ENCODE assay signal across 20 mouse cellular contexts in the genomic region with DNA sequence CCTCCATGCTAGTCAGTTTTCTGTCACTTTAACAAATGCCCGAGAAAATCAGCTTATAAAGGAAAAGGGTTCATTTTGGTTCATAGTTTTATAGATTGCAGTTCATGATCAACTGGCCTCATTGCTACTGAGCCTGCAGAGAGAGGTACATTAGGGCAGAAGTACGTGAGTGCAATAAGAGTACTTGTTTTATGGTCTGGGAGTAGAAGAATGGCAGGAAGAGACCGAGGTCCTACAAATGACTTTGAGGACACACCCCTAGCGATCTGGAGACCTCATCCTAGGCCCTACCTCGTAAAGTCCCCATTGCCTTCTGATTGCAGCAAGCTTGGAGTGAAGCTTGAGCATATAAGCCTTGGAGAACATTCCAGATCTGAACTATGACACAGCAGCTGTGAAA. TPM values are rescaled to one million over a fixed set of nuclear protein-coding genes. Genes with fewer than 3 reads are reported as not detected.
DNase-seq lines count a peak whose midpoint lies in the region; ATAC-seq and TF ChIP-seq lines count a peak whose summit lies in the region.
"Had no signal": no experiment of that assay in that cellular context is flagged by ENCODE, and none has a peak within 500 bp of the region (broad histone marks: within the 10 kb centered on the region; RNA-seq: fewer than 3 reads in every experiment).

No protein-coding gene starts in this region.

- H3K36me3 ChIP-seq in lung, postnatal 0 days (ENCODE audit: insufficient read depth, low read length), result no peaks in the 10 kb centered on the region
- no peaks in the 10 kb centered on the region for H3K36me3 ChIP-seq in testis, adult 2 months (ENCODE audit: control insufficient read depth, insufficient read depth, low read length)
- H3K36me3 ChIP-seq in intestine, embryonic 15.5 days, result no peaks in the 10 kb centered on the region
- H3K36me3 ChIP-seq in forebrain, postnatal 0 days (ENCODE audit: insufficient read depth), result no peaks in the 10 kb centered on the region
- H3K36me3 ChIP-seq in thymus, adult 2 months (ENCODE audit: control insufficient read depth, insufficient read depth, low read length), result no peaks in the 10 kb centered on the region
- H3K36me3 ChIP-seq: embryonic facial prominence, embryonic 12.5 days; forebrain, embryonic 15.5 days; heart, embryonic 10.5 days; hindbrain, embryonic 12.5 days had no signal

- no peak for TF ChIP-seq POLR2A in testis, adult 2 months (IDR thresholded peaks at IDR 0.05; ENCODE audit: control insufficient read depth, low read depth, low read length)
- no peak for TF ChIP-seq POLR2A in thymus, adult 2 months (IDR thresholded peaks at IDR 0.05; ENCODE audit: control insufficient read depth, extremely low read depth, insufficient read depth, low read length, poor library complexity)

- H3K4me3 ChIP-seq in lung, postnatal 0 days (ENCODE audit: low read depth, low read length), result no peak overlapping the region
- no peak overlapping the region for H3K4me3 ChIP-seq in testis, adult 2 months (ENCODE audit: control insufficient read depth, low read depth, low read length)
- no peak overlapping the region for H3K4me3 ChIP-seq in intestine, embryonic 15.5 days (replicated peaks)
- H3K4me3 ChIP-seq in forebrain, postnatal 0 days (ENCODE audit: low read depth, low read length), result no peak overlapping the region
- no peak overlapping the region for H3K4me3 ChIP-seq in thymus, adult 2 months (ENCODE audit: control insufficient read depth, insufficient read depth, low read length)
- H3K4me3 ChIP-seq: embryonic facial prominence, embryonic 12.5 days; forebrain, embryonic 15.5 days; heart, embryonic 10.5 days; hindbrain, embryonic 12.5 days had no signal

- H3K4me2 ChIP-seq in lung, postnatal 0 days (replicated peaks; ENCODE audit: low read depth, low read length), result no peak overlapping the region
- H3K4me2 ChIP-seq in intestine, embryonic 15.5 days (replicated peaks), result no peak overlapping the region
- no peak overlapping the region for H3K4me2 ChIP-seq in forebrain, postnatal 0 days (ENCODE audit: low read depth)
- H3K4me2 ChIP-seq: embryonic facial prominence, embryonic 12.5 days; forebrain, embryonic 15.5 days; hindbrain, embryonic 12.5 days had no signal

- 58% methylated on average over 5 of the region's 5 CpGs for WGBS in lung, postnatal 0 days
- WGBS in intestine, embryonic 15.5 days, result 40% methylated on average over 5 of the region's 5 CpGs
- 87% methylated on average over 5 of the region's 5 CpGs for WGBS in forebrain, postnatal 0 days
- WGBS in thymus, adult 2 months, result 54% methylated on average over 5 of the region's 5 CpGs

- H3K4me1 ChIP-seq in lung, postnatal 0 days (ENCODE audit: insufficient read depth, low read depth, low read length), result peaks cover 2% of the 10 kb centered on the region; the same call in 1 of the 2 replicates
- no peaks in the 10 kb centered on the region; the same call in 1 of the 2 replicates for H3K4me1 ChIP-seq in testis, adult 2 months (ENCODE audit: control insufficient read depth, insufficient read depth, low read length)
- peaks cover 8% of the 10 kb centered on the region for H3K4me1 ChIP-seq in intestine, embryonic 15.5 days (replicated peaks)
- no peaks in the 10 kb centered on the region for H3K4me1 ChIP-seq in forebrain, postnatal 0 days (ENCODE audit: insufficient read depth)
- H3K4me1 ChIP-seq in thymus, adult 2 months (replicated peaks; ENCODE audit: control insufficient read depth, insufficient read depth, low read length), result peaks cover 5% of the 10 kb centered on the region; the same call in 1 of the 2 replicates
- H3K4me1 ChIP-seq: hindbrain, embryonic 12.5 days had no signal

- no peak overlapping the region for H3K27ac ChIP-seq in lung, postnatal 0 days (ENCODE audit: low read length)
- H3K27ac ChIP-seq in testis, adult 2 months (ENCODE audit: control insufficient read depth, insufficient read depth, low read depth, low read length), result peak overlapping the region; percentile 14
- 0 out of 2 replicates have a peak overlapping the region, but pooled peaks have one; percentile 7 for H3K27ac ChIP-seq in intestine, embryonic 15.5 days
- H3K27ac ChIP-seq in forebrain, postnatal 0 days (ENCODE audit: low read depth, low read length), result no peak overlapping the region
- H3K27ac ChIP-seq in thymus, adult 2 months (ENCODE audit: control insufficient read depth, insufficient read depth, low read length), result no peak overlapping the region
- H3K27ac ChIP-seq: embryonic facial prominence, embryonic 12.5 days; forebrain, embryonic 15.5 days; heart, embryonic 10.5 days; hindbrain, embryonic 12.5 days had no signal

- TF ChIP-seq CTCF in lung, postnatal 0 days (IDR thresholded peaks at IDR 0.05), result no peak
- TF ChIP-seq CTCF in testis, adult 2 months (IDR thresholded peaks at IDR 0.05; ENCODE audit: control insufficient read depth, insufficient read depth, insufficient replicate concordance, low read depth, low read length), result no peak
- no peak for TF ChIP-seq CTCF in forebrain, postnatal 0 days (IDR thresholded peaks at IDR 0.05; ENCODE audit: low read depth)
- no peak for TF ChIP-seq CTCF in thymus, adult 2 months (IDR thresholded peaks at IDR 0.05; ENCODE audit: borderline replicate concordance, control insufficient read depth, extremely low read depth, insufficient read depth, low read length, poor library complexity)

- no peak for TF ChIP-seq EP300 in lung, postnatal 0 days (IDR thresholded peaks at IDR 0.05)

- no peaks in the 10 kb centered on the region for H3K27me3 ChIP-seq in lung, postnatal 0 days (replicated peaks; ENCODE audit: insufficient read depth, low read length)
- H3K27me3 ChIP-seq in testis, adult 2 months (ENCODE audit: control insufficient read depth, insufficient read depth, low read length), result no peaks in the 10 kb centered on the region
- H3K27me3 ChIP-seq in intestine, embryonic 15.5 days (replicated peaks), result no peaks in the 10 kb centered on the region
- no peaks in the 10 kb centered on the region for H3K27me3 ChIP-seq in forebrain, postnatal 0 days (ENCODE audit: insufficient read depth, low read length)
- no peaks in the 10 kb centered on the region for H3K27me3 ChIP-seq in thymus, adult 2 months (ENCODE audit: control insufficient read depth, insufficient read depth, low read length)
- H3K27me3 ChIP-seq: forebrain, embryonic 15.5 days had no signal

- ATAC-seq in lung, postnatal 0 days, result peak; percentile 48; the same call in 1 of the 2 replicates
- ATAC-seq in intestine, embryonic 15.5 days, result peak; percentile 79
- no peak for ATAC-seq in forebrain, postnatal 0 days
- ATAC-seq: forebrain, embryonic 15.5 days; hindbrain, embryonic 16.5 days had no signal

- peak; percentile 31 for DNase-seq in lung, postnatal 0 days (ENCODE audit: low spot score)
- DNase-seq in lung, postnatal 25 days (ENCODE audit: low spot score), result no peak
- no peak for DNase-seq in testis, postnatal 14 days (ENCODE audit: low spot score)
- no peak for DNase-seq in forebrain, postnatal 0 days
- no peak for DNase-seq in thymus, adult 2 months
- DNase-seq: adrenal gland, postnatal 10 days; cerebellum, adult 11-12 months; cerebellum, adult 9-10 months; cerebellum, postnatal 25 days; gastrocnemius, postnatal 25 days; heart, postnatal 10 days; heart, postnatal 4 days had no signal

- H3K9ac ChIP-seq in lung, postnatal 0 days (replicated peaks; ENCODE audit: low read depth), result no peak overlapping the region
- H3K9ac ChIP-seq in intestine, embryonic 15.5 days, result no peak overlapping the region
- no peak overlapping the region for H3K9ac ChIP-seq in forebrain, postnatal 0 days
- H3K9ac ChIP-seq: embryonic facial prominence, embryonic 12.5 days; forebrain, embryonic 15.5 days; hindbrain, embryonic 12.5 days had no signal

- no peaks in the 10 kb centered on the region for H3K9me3 ChIP-seq in lung, postnatal 0 days (ENCODE audit: low read length)
- H3K9me3 ChIP-seq in intestine, embryonic 15.5 days, result no peaks in the 10 kb centered on the region
- no peaks in the 10 kb centered on the region for H3K9me3 ChIP-seq in forebrain, postnatal 0 days (ENCODE audit: low read length)
- H3K9me3 ChIP-seq: embryonic facial prominence, embryonic 12.5 days; forebrain, embryonic 15.5 days; heart, embryonic 10.5 days; hindbrain, embryonic 12.5 days had no signal

RNA-seq across cellular contexts. Expression of gene Kbtbd12, which starts 7.2 kb away (rescaled TPM):
- 0.42 and 0.97 TPM in 2 replicates for polyA plus RNA-seq in lung, postnatal 0 days (2015; fragmentation: Nextera tagmentation; extraction: Ambion mirVana)
- polyA plus RNA-seq in testis, adult 2 months (2012; rRNA removed), result 0.70 and 0.83 TPM in 2 replicates
- polyA plus RNA-seq in intestine, embryonic 15.5 days (2015; fragmentation: Nextera tagmentation; extraction: Ambion mirVana), result 0.46 and 0.78 TPM in 2 replicates
- total RNA-seq in forebrain, postnatal 0 days (2014; rRNA removed), result 0.08 and 0.29 TPM in 2 replicates
- polyA plus RNA-seq in forebrain, postnatal 0 days (2015; fragmentation: Nextera tagmentation; extraction: Ambion mirVana), result 0.14 and 0.24 TPM in 2 replicates
- 0.06 and 1.1 TPM in 2 replicates for polyA plus RNA-seq in thymus, adult 2 months (2012; rRNA removed)
- polyA plus RNA-seq: embryonic facial prominence, embryonic 12.5 days; forebrain, embryonic 11.5 days; hindbrain, embryonic 12.5 days had no signal

Comparison
In these comparisons a context has a peak if more than half of its experiments do, and no peak if none do; other contexts are left out.
1. H3K27ac ChIP-seq: peak in testis, adult 2 months (single experiment) and intestine, embryonic 15.5 days (single experiment); none in lung, postnatal 0 days (single experiment), forebrain, postnatal 0 days (single experiment) and thymus, adult 2 months (single experiment).